Mouse (Mus musculus): ENCODE data around the gene Tut1.
"Not testable (repeated sequence)": the region's sequence is repeated elsewhere in the genome, so short reads cannot be mapped to it uniquely, and the experiment has no call there.

The Tut1 gene

DNA sequence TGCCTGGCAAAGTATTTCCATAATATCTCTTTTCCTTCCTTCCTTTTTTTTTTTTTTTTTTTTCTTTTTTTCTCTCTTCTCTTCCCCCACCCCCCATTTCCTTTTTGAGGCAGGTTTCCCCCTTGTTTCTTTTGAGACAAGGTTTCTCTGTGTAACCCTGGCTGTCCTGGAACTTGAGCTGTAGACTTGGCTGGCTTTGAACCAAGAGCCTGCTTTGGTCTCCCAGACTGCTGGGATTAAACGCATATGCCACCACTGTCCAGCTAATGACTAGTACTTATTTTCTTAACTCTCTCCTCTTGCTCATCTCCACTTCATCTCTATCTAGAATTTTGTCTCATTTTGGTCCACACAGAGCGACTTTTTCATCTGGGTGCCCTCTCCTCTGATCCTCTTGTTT, 10.6 kb upstream of the Tut1 start:
- no peak for DNase-seq

DNA sequence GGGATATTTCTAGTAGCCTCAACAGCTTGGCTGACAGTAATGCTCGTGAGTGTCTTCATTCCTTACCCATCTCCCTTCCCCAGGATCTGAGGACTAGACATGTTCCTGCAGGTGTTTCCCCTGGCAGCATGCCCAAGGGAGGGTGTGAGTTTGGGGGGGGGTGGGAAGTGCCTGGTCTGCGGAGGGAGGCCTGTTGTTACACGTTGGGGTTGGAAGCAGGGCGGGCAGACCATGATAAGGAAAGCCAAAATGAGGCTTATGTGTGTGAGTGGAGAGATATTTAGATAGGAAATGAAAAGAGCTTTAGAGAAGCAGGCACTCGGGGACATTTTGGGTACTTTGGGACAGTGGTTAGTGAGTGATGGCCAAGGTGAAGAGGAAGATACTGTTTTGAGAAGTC, 9.6 kb upstream of the Tut1 start:
- no peak for DNase-seq

DNA sequence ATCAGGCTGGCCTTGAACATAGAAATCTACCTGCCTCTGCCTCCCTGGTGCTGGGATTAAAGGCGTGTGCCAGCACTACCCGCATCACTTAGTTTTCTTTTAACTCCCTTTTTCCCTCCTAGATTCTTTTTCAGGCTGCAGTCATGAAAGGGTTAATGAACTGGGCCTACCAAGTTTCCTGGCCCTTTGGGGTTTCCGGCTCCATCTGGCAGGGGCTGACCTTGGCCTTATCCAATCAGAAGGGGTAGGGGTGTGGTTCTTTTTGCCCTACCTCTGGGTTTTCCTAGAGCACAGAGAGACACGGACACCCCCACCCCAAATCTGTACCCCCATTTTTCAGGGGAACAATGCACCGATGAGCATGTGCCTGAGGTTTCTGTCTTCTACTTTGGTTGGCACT, 8.9 kb upstream of the Tut1 start:
- DNase-seq = peak; percentile 72

DNA sequence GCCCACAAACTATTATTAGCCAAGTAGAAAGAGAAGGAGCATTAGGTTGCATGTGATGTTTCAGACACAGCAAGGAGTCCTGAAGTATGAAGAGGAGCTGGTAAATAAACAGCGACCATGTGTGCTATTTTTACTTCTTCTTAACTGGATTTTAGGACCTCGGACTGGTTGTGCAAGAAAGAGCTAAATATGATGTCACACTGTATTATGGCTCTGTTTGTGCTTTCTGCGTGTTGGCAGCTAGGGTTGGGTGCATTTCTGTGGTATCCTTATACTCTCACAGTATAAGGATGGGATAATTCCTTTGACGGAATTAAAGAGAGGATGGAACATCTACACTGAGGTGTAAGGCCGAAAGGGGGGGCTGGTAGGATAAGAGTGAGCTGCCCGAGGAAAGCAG, 8.4 kb upstream of the Tut1 start:
- DNase-seq = no peak

DNA sequence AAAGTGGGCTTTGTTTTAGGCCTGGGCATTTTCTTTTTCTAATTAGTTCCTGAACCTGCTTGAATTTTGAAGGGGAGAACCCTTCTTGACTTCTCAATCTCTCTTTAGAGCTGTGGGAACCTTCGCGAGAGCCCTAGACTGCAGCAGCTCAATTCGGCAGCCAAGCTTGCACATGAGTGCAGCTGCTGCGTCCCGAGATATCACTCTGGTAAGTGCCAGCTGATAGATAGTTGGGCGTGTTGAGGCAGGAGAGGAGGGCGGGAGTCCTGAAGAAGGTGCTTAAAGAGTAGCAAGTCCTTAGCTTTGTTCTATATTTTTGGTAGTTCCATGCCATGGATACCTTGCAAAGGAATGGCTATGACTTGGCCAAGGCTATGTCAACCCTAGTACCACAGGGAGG, 6.7 kb upstream of the Tut1 start:
- DNase-seq = no peak

DNA sequence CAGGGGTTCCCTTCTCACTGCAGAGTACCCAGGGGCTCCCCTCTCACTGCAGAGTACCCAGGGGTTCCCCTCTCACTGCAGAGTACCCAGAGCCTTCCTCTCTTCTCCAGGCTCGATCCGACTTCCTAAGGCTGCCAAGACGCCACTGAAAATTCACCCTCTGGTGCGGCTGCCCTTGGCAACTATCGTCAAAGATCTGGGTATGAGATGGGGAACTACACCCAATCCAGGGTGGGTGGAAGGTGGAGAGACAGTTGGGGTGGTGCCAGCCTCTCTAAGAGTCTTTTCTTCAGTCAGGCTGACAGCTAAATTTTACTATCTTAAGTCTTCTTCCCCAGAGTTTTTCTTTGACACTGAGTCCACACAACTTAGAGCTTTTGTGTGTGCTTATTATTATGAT, 3.5 kb upstream of the Tut1 start:
- DNase-seq = no peak

DNA sequence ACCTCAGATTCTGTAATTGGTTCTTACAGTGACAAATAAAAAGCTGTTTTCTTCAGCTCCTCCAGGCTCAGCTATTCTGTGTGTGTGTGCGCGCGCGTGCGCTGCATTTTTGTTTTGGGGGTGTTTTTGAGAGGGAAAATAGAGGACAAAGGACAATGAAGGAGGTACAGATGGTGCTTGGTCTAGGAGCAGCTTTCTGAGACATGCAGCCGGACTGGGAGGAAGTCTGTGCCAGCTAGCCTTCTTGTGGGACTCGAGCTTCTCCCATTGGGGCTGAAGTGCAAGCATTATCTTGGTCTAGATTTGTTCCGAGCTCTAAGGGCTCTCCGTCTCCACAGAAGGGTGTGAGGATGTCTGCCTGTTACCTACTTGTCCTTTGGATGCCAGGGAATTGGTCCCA, 1.4 kb upstream of the Tut1 start:
- DNase-seq = no peak

DNA sequence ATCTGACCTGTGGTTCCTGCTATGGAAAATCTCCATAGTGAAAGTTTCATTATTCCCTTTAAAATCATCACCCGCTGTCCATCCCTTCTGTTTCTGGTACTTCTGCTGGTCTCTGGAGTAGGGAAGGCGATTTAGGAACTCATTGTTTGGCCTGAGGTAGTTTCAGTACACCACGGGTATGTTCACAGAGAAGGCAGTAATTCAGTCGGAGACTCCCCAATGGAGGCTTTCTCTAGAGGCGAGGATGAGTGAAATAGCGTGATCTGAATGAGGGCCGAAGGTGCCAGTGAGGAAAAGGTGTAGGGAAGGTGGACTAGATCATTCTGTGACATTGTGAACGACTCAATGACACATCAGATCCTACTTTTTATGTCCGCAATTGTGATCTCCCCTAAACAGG, 524 bp downstream of the Tut1 start:
- DNase-seq = no peak

DNA sequence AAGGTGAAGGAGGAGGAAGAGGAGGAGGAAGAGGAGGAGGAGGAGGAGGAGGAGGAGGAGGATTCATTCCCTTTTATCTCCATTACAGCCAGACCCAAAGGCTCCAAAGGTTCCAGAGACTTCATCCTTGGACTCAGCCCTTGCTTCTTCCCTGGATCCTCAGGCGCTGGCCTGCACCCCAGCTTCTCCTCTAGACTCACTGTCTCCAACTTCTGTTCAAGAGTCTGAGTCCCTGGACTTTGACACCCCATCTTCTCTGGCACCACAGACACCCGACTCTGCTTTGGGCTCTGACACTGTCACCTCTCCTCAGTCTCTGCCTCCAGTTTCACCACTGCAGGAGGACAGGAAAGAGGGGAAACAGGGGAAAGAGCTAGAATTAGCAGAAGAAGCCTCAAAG, 8.6 kb downstream of the Tut1 start:
- DNase-seq = no peak

DNA sequence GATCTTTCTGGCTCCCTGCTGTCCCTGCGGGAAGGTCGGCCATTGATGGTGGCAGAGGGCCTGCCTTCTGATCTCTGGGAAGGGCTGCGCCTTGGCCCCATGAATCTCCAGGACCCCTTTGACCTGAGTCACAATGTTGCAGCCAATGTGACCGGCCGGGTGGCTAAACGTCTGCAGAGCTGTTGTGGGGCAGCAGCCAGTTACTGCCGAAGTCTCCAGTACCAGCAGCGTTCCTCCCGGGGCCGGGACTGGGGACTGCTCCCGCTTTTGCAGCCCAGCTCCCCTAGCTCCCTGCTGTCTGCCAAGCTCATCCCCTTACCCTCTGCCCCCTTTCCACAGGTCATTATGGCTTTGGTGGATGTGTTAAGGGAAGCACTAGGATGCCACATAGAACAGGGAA, 11.4 kb downstream of the Tut1 start:
- DNase-seq = no peak

DNA sequence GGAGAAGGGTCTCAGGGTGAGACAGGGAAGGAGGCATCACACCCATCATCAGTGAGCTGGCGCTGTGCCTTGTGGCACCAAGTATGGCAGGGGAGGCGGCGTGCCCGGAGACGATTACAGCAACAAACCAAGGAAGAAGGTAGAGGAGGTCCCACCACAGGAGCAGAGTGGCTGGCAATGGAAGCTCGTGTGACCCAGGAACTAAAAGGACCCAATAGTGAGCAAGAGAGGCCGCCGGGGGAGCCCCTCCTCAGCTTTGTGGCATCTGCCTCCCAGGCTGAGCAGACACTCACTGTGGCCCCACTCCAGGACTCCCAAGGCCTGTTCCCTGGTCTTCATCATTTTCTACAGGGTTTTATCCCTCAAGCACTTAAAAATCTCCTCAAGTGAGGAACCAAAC, 12.1 kb downstream of the Tut1 start:
- no peak for DNase-seq

DNA sequence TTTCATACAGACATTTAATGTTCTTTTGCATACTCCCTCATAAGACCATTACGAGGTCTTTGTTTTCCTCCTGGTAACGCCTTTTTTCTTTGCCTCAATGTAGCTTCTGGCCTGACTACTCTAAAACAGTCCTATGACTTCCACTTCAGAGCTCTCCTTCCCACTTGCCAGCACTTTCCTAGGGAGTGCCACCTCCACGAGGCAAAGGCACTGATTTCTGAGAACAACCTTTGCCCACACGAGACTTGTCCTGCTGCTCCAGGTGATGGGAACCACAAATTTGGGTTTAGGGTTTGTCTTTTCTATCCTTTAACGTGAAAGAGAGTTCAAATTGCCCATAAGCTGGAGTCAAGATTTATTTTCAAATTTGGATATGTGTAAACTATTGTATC, 12.5 kb downstream of the Tut1 start:
- no peak for DNase-seq

DNA sequence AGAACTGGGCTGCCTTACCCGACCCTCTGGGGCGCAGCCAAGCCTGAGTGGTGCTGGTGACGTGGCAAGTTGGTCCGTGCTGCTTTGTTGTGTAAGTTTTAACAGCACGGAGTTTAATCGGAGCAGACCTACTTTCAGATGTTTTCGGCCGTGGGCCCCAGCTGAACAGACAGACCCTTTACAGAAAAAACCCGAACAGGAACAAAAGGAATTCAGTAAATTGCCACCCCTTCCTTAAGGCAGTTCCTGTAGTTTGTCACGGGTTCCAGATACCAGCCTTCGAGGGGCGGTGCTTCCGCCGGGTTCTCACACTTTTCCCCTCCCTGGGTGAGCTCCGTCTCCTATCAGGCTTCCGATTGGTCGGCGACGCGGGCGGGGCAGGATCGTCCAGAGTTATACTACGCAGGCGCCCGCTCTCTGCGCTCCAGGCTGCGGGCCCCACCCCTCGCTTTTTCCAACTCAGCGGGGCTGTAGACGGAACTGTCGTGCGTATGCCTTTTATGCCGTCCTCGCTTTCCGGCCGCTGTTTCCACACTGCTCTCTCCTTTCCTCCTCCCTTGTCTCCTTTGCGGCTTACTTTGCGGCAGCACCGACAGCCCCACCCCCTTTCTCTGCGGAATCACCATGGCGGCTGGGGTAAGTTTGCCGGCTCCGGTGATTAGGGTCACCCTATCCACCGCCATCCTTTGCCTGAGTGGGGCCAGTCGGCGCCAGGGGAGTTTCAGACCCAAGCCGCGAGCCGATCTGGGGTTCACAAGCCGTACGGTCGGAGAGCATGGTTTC, 13.1 kb downstream of the Tut1 start, which contains the start of gene Eef1g:
Eef1g (plus strand) TSS at position 452 of the 783 bp plus-strand sequence.
- DNase-seq = peak; percentile 98

DNA sequence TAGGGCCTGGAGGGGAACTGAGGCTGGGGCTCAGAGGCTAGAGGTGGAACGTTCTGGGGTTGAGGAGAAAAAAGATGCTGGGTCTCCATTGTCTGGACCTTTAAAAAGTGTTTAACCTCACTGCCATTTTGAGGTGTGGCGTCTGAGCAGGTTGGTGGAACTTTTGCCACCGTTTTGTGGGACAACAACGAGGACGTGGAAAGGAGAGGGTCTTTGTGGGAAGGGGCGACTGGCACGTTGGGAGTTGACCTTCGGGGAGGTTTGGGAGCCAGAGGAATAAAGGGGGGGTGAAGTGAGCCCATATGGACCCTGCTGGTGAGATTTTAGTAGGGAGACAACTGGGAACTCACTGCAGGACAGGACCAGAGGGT, 13.7 kb downstream of the Tut1 start:
- DNase-seq = no peak

DNA sequence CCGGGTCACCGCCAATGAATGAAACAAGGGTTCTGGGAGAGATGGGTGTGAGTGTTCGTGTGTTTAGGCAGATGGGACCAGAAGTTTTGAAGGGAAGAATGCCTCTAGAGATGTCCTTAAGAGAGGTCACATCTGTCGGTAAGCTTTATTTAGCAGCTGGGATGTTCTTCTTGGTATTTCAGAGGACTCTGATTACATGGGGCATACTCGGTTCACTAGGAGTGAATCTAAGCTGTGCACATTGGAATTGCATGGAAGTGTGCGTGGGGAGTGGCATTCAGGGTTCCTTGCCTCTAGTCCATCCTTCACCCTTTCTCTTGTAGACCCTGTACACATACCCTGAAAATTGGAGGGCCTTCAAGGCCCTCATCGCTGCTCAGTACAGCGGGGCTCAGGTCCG, 14.2 kb downstream of the Tut1 start:
- no peak for DNase-seq

DNA sequence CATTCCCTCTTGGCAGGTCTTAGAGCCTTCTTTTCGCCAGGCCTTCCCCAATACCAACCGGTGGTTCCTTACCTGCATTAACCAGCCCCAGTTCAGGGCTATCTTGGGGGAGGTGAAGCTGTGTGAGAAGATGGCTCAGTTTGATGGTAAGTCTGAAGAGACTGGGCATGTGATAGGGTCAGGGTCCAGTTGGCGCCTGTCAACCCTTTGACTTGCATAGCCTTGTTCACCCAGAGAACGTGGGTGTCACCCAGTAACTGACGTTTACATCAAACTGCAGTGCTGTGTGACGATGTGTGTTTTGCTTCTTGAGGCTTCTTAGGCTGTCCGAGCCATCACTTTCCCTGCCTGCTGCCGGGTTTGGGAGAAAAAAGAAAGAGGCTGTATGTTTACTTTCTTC, 18.8 kb downstream of the Tut1 start:
- DNase-seq = not testable (repeated sequence)

DNA sequence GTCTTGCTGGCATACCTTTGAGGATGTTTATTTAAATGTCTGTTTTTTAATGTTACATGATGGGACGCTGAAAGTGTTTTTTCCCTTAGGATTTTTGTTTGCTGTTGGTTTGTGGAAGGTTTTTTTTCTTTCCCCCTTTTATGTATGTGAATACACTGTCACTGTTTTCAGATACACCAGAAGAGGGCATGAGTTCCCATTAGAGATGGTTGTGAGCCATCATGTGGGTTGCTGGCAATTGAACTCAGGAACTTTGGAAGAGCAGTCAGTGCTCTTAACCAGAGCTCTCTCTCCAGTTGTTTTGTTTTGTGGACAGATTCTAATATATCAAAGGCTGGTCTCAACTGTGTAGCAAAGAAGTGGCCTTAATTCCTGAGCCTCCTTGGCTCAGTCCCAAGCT, 21.0 kb downstream of the Tut1 start:
- DNase-seq = no peak

DNA sequence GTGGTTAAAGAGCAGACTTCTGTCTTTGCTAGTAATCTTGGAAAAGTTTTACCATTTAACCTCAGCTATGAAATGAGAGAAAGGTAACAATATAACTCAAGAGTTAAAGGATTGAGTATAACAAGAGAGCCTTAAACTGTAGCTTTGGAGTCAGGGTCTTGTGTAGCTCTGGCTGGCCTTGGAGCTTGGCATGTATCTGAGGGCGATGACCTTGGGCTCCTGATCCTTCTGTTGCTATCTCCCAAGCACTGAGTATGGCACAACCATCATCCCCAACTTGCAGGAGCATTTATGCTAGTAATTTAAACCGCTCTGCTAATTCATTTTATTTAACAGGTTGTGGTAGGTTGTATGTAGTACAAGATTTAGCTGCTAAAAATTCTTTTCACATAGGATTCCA, 21.8 kb downstream of the Tut1 start:
- no peak for DNase-seq

DNA sequence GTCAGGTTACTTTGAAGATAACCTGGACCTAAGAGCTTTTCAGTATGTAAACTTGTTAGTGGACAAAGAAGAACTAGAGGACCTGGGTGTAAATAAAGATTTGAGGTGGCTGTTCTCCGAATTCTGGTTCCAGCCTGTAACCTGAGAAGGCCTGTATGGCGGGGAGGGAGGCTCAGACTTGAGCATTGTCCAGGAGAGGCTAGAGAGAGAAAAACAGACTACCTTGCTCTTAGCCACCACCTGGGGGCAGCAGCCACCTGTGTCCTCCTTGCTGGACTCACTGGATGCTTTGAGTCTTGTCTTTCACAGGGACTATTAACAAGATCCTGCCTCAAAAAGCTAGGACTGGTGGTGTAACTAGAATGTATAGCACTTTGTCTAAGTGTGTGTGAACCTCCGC, 22.9 kb downstream of the Tut1 start:
- DNase-seq = peak; percentile 58

DNA sequence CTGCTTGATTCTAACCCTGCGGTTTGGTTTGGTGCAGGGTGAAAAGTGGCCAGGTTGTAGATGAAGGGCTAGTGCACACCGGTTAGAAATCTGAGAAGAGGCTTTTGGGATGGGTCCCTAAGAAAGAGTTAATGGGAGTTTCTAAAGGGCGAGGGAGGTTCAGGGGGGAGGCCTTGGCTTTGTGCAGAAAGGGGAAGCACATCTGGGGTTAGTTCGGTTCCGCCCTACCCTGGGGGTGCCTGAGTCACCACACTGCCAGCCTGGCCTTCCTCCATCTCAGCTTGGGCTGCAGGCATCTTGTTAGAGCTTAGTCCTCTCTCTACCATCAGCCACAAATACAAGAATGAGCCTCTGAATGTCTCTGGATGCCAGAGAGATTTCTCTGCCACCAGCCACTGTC, 27.1 kb downstream of the Tut1 start:
- no peak for DNase-seq

DNA sequence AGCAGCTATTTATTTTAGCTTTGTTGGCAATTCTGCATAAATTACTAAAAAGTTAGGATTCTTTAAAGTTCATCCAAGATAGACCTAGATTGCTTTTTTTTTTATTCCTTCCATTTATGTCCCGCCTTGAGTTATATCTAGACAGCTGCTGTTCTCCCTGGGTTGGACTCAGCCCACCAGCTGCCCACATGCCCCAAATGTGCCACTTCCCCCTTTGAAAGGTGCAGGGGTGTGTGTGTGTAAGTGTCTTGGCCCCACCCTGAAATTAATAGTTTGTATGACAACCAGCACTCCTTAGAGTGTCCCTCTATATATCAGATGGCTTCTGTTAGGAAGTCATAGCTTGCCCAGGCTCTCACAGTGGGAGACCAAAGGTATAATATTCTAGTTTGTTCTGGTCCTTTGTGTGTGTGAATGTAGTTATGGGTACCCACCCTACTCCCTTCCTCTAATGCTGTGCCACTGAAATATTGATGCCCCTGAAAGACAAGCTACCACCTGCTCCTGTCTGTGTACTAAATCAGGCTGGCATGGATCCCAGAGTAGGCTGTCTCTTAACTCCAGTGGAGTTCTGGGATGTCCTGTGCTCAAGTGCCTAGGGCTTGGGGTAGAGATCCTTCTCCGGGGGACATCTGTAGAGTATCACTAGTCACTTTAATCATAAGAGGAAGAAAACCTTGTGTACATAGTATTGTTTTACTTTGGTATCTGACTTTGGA, 28.0 kb downstream of the Tut1 start:
- no peak for DNase-seq

DNA sequence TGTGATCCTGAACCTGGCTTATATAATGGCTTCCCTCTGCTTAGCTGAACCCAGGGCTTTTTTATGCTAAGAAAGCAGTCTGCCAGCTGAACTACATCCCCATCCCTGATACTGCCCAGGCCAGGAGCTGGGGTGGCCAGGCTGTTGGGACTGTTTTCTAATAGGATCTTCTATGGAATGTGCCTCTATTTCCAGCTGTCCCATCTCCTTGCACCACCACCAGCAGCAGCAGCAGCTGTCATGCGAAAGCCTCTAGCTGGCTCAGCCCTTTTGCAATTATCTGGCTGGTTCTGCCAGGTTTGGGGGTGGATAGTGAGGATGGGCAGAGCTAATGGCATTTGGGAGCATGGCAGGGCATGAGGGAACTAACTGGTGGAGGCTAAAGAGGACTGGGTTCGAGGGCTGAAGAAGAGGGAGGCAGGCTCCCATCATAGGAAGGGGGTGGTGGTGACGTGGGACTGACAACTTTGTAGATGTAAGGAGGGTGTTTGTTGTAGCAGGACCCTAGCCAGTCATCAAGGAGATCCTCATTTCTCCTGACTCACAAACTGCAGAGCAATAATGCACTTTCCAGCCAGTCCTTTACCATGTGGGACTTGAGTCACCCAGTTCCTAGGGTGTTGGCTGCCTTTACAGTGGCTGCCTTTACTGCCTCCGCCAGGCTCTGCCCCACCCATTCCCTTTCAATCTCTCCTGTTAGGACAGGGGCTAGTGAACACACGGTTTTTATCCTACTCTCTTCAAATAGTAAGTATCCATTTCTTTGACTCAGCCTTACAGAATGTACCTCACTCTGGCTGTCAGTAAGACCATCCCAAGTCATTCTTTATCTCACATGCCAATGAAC, 28.9 kb downstream of the Tut1 start:
- DNase-seq = no peak

DNA sequence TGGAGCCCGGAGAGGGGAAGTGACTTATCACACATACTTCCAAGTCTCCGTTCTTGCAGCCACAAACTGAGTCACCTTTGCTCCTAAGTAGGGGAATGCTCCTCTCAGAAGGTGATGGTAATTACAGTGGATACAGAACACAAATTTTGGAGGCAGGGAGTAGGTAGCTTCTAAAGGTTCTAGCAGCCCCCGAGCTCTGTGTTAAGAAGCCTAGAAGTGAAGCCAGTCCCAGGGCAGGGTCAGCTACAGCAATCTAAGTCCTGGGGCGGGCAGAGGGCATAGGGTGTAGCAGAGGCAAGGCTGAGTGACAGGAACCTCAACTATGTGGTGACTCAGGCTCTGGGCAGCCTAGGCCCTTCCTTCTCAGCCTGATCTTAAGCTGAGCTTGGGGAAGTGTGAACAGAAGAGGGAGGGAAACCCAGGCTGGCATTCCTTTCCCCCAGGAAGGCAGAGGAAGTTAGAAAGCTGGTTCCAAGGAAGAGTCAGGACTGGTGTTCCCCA, 29.6 kb downstream of the Tut1 start:
- no peak for DNase-seq

All from kidney, adult 18-20 months (tissue).